Mouse (Mus musculus) liver, adult 2 months (tissue): ENCODE results near the gene Mag. TPM values are rescaled to one million over a fixed set of nuclear protein-coding genes. Genes with fewer than 3 reads are reported as not detected.

ENCODE experiments used
- DNase-seq: peaks from one replicate; pipeline ENCODE4 v3.0.0-alpha.2; 2011; ENCODE audit warnings: low read depth, low spot score; ENCODE audit errors: extremely low read depth
- H3K27ac ChIP-seq: fragments of 200-500 bp; replicated peaks from 2 replicates; pipeline ENCODE4 v1.5.1; 2012; ENCODE audit warnings: low read depth, mild to moderate bottlenecking, control low read depth, inconsistent platforms, low read length; ENCODE audit not compliant: insufficient read depth
- H3K27me3 ChIP-seq: fragments of 200-500 bp; 2 replicates; pipeline ENCODE4 v1.6.1; 2012; ENCODE audit warnings: mild to moderate bottlenecking, moderate library complexity, low read length, inconsistent platforms; ENCODE audit not compliant: control insufficient read depth, insufficient read depth
- H3K36me3 ChIP-seq: fragments of 200-500 bp; 2 replicates; pipeline ENCODE4 v1.6.1; 2012; ENCODE audit warnings: low read length, inconsistent platforms; ENCODE audit not compliant: control insufficient read depth, insufficient read depth
- H3K4me1 ChIP-seq: fragments of 200-500 bp; 2 replicates; pipeline ENCODE4 v1.6.1; 2011; ENCODE audit warnings: low read length; ENCODE audit not compliant: control insufficient read depth, insufficient read depth
- H3K4me3 ChIP-seq: fragments of 200-500 bp; 2 replicates; pipeline ENCODE4 v1.5.1; 2011; ENCODE audit warnings: low read depth, mild to moderate bottlenecking, control low read depth, low read length, moderate library complexity; ENCODE audit not compliant: insufficient read depth
- H3K79me2 ChIP-seq: fragments of 200-500 bp; 2 replicates; pipeline ENCODE4 v1.6.1; 2012; ENCODE audit warnings: inconsistent platforms, mild to moderate bottlenecking, low read length, moderate library complexity; ENCODE audit not compliant: control insufficient read depth, insufficient read depth
- H3K9ac ChIP-seq: fragments of 200-500 bp; 2 replicates; pipeline ENCODE4 v1.6.1; 2012; ENCODE audit warnings: low read depth, mild to moderate bottlenecking, control low read depth, inconsistent platforms, low read length
- CTCF ChIP-seq: fragments of 200-500 bp; IDR thresholded peaks from 2 replicates; pipeline ENCODE4 v1.5.1; 2011; ENCODE audit warnings: low read depth, low read length, control low read depth
- POLR2A ChIP-seq: fragments of 200-500 bp; IDR thresholded peaks from 2 replicates; pipeline ENCODE4 v1.6.1; 2011; ENCODE audit warnings: low read length, control low read depth; ENCODE audit not compliant: insufficient read depth; ENCODE audit errors: extremely low read depth
- WGBS: fragments of 180-500 bp; shearing (Covaris S2); methylation state at CpG from one replicate; pipeline ENCODE4 v1.1.7; 2018; 5-methylcytosine and 5-hydroxymethylcytosine counted together
- polyA plus RNA-seq: library from polyadenylated mRNA; depleted of rRNA; stranded (reverse); fragments of >200 nt; gene quantifications from 2 replicates; pipeline ENCODE4 v1.2.3, GENCODE M21; 2012
- total RNA-seq: library from RNA; depleted of rRNA; stranded (reverse); fragments of >200 nt; gene quantifications from 2 replicates; pipeline ENCODE4 v1.2.3, GENCODE M21; 2014

The Mag gene
- total and polyA plus RNA-seq, 2 experiments, result 0.09 to 0.37 TPM

DNA sequence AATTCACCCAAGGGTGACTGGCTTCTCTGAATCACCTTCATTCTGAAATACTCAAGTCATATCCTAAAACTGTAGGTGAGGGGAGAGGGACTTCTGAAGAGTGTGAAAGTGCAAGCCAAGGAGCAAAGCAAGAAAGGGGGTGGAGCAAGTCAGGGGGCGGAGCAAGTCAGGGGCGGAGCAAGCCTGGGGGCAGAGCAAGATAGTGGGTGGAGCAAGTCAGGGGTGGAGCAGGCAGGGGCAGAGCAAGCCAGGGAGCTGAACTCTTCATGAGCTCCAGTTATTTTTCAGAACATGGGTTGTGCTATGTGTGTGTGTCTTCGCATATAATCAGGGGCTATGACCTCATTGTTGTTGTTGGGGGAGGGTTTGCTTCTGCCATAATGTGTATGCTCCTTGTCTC, 5.5 kb upstream of the Mag start:
- Histone ChIP-seq H3K4me1 (no peaks in the 10 kb centered on the region), H3K27ac (no peak overlapping the region), H3K4me3 (no peak overlapping the region), H3K27me3 (no peaks in the 10 kb centered on the region), H3K79me2 (no peaks in the 10 kb centered on the region), H3K36me3 (no peaks in the 10 kb centered on the region), H3K9ac (no peak overlapping the region)
- no peak for TF ChIP-seq POLR2A
- no peak for TF ChIP-seq CTCF
- no peak for DNase-seq
- WGBS, result 73% methylated on average over 3 of the region's 3 CpGs

DNA sequence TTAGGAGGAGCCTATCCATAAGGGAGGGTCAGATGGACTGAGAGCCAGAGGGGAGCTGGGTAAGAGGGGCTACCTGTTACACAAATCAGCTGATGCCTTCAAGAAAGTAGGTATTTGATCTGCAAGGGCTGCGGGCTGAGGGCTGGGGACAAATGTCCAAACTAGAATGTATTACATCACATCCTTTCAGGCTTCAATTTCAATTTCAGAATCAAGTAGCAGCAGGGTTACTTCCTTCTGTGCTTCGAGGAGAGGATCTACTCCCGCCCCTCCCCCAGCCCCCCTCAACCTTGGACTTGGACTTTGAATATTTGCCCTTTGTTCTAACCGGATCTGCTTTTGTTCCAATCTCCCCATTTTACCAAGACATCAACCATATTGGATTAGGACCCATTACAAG, 2.5 kb upstream of the Mag start:
- no peaks in the 10 kb centered on the region for H3K27me3 ChIP-seq
- H3K79me2 ChIP-seq, result no peaks in the 10 kb centered on the region
- TF ChIP-seq CTCF (no peak), POLR2A (no peak)
- H3K4me1 ChIP-seq, result no peaks in the 10 kb centered on the region
- WGBS, result 62% methylated on average over 4 of the region's 4 CpGs
- H3K4me3 ChIP-seq, result no peak overlapping the region
- H3K36me3 ChIP-seq, result no peaks in the 10 kb centered on the region
- no peak overlapping the region for H3K9ac ChIP-seq
- no peak for DNase-seq
- H3K27ac ChIP-seq, result no peak overlapping the region

DNA sequence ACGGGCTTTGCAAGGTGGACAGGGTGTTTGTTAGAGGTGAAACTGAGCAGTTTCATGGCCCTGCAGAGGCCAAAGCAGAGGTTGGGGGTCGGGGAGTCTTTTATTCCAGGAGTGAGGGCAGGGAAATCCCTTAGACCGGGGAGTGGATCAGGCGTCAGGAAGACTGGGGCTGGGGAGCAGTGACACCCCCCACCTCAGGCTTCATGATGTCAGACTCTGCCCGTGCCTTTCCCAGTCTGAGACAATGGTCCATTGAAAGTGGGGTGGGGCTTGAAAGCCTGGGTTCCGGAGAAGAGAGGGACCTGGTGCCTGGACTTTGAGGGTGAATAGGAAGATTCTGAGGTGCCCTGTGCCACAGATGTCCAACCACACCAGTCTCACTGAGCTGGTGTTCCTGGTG, 2.0 kb upstream of the Mag start:
- no peaks in the 10 kb centered on the region for H3K36me3 ChIP-seq
- H3K9ac ChIP-seq, result no peak overlapping the region
- TF ChIP-seq CTCF (no peak), POLR2A (no peak)
- no peak overlapping the region for H3K4me3 ChIP-seq
- 64% methylated on average over 6 of the region's 6 CpGs for WGBS
- H3K4me1 ChIP-seq, result no peaks in the 10 kb centered on the region
- DNase-seq, result no peak
- no peaks in the 10 kb centered on the region for H3K79me2 ChIP-seq
- H3K27me3 ChIP-seq, result no peaks in the 10 kb centered on the region
- H3K27ac ChIP-seq, result no peak overlapping the region

DNA sequence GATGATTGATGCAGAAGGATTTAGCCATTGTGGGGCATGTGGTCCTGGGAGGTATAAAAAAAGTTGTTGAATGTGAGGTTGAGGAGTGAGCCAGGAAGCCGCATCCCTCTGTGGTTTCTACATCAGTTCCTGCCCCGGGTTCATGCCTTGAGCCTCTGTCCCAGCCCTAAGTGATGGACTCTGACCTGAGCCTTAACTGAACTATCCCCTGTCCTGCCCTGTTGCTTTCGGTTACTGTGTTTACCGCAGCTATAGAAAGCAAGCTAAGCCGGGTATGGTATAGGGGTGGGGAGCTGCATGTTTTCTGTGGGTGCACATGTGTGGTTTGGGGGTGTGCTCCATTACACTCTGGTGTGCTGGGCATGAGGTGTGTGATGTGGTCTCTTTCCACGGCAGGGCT, 4.9 kb downstream of the Mag start:
- no peak for TF ChIP-seq CTCF
- no peak for TF ChIP-seq POLR2A
- Histone ChIP-seq H3K27me3 (peaks cover 2% of the 10 kb centered on the region; the same call in 1 of the 2 replicates), H3K4me3 (no peak overlapping the region), H3K79me2 (no peaks in the 10 kb centered on the region), H3K9ac (no peak overlapping the region), H3K27ac (no peak overlapping the region), H3K36me3 (no peaks in the 10 kb centered on the region), H3K4me1 (no peaks in the 10 kb centered on the region; the same call in 1 of the 2 replicates)
- 31% methylated on average over 6 of the region's 6 CpGs for WGBS
- no peak for DNase-seq

DNA sequence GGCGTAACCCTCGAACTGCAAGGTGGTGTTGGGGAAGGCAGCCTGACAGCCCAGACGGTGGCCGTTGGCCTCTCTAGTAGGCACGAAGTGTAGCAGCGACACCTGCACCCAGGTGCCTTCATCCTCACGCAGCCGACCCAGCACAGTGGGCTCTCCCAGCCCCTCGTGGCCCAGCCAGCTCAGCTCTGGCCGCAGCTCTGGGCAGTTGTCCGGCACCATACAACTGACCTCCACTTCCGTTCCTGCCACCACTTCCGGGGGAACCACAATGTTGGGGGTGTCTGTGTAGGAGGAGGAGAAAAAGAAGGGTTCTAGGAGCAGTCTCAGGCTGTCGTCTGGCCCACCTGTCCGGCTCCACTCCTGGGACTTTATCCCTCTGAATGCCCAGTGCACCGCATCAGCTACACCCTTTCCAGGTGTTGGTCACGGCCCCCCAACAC, 5.7 kb downstream of the Mag start:
- Histone ChIP-seq H3K79me2 (no peaks in the 10 kb centered on the region), H3K9ac (peak overlapping the region; percentile 7; the same call in 1 of the 2 replicates), H3K4me1 (no peaks in the 10 kb centered on the region; the same call in 1 of the 2 replicates), H3K27me3 (peaks cover 2% of the 10 kb centered on the region; the same call in 1 of the 2 replicates), H3K4me3 (peak overlapping the region; percentile 47; the same call in 1 of the 2 replicates), H3K36me3 (no peaks in the 10 kb centered on the region), H3K27ac (no peak overlapping the region)
- 45% methylated on average over 17 of the region's 17 CpGs for WGBS
- TF ChIP-seq POLR2A, result no peak
- TF ChIP-seq CTCF, result no peak
- no peak for DNase-seq

DNA sequence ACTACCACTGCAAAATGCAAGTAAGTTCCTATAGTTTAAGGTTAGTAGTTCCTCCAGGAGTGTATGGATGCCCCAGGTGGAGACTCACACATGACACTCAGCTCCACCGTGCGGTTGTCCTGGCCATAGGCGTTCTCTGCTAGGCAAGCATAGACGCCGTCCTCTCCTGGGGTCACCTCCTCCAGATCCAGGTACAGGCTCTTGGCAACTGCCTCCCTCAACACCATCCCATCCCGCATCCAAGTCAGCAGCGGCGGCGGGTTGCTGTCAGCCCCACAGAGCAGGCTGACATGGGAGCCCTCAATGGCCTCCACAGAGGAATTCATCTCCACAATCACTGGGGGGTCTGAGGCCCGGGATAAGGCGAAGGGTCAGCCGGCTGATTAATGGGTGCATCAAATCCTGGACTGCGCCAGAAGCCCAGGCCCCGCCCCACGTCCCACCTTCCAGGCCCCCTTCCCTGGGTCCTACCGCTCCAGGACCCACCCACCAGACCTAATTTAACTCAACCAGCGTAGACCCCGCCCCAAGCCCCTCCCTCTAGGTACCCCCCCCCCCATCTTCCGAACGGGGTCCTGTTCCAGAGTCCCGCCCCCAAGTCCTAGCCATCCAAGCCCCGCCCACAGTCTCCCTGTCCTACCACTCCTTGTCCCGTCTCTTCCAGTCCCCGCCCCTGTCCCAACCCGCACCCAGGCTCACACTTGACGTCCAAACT, 6.2 kb downstream of the Mag start:
- 6% methylated on average over 26 of the region's 26 CpGs for WGBS
- Histone ChIP-seq H3K79me2 (no peaks in the 10 kb centered on the region), H3K9ac (no peak overlapping the region), H3K27me3 (peaks cover 2% of the 10 kb centered on the region; the same call in 1 of the 2 replicates), H3K4me3 (peak overlapping the region; percentile 47; the same call in 1 of the 2 replicates), H3K36me3 (no peaks in the 10 kb centered on the region), H3K4me1 (no peaks in the 10 kb centered on the region; the same call in 1 of the 2 replicates), H3K27ac (no peak overlapping the region)
- no peak for TF ChIP-seq CTCF
- TF ChIP-seq POLR2A, result no peak
- DNase-seq, result no peak
